Mouse (Mus musculus) embryo, embryonic 11 days (tissue): ENCODE results near the gene Lce1e.
"Not testable (repeated sequence)": the region's sequence is repeated elsewhere in the genome, so short reads cannot be mapped to it uniquely, and the experiment has no call there.

Experiments used
- DNase-seq: peaks from one replicate; pipeline ENCODE4 v3.0.0-alpha.2; 2015

The Lce1e gene

GRCm38 (mm10) chr3:92708974-92709373 lies at the start of gene Lce1e:
Gene Lce1e, minus strand, starts transcription at chr3:92709074.
- DNase-seq: no peak

GRCm38 (mm10) chr3:92753197-92753596 lies 44.3 kb upstream of the Lce1e start:
- peak; percentile 2 for DNase-seq

DNA sequence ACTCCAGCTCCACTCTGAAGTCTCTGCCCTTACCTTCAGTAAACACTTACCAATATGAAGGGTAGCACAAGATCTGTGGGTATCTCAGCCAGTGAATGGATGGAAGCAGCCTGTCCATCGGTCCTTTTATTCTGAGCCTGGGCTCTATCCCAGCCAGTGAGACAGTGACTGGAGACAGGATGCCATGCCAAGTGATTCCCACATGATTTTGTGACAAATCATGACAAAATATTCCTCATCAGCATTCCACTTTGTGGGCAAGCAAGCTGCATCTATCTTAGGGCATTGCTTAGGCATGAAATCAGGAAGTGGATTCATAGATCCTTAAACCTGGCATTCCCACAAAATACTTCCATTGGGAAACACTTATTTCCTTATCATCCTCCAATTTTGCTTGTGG lies 43.4 kb upstream of the Lce1e start, which contains the start of gene Lce1g:
TSS of gene Lce1g (minus strand) at position 101 of the 400 bp plus-strand sequence.
- no peak for DNase-seq

DNA sequence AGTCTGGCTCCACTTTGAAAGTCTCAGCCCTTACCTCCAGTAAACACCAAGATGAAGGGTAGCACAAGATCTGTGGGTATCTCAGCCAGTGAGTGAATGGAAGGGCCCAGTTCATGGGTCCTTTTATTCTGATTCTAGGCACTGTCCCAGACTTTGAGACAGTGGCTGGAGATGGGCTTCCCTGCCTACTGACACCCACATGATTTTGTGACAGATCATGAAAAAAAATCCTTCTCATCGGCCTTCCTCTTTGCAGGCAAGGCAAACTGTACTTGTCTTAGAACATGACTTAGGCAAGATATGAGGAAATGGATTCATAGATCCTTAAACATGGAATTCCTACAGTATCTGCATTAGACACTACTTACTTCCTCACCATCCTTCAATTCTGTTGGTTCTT lies 30.1 kb upstream of the Lce1e start, which contains the start of gene Gm38119:
TSS of gene Gm38119 (minus strand) at position 101 of the 400 bp plus-strand sequence.
- DNase-seq: no peak

DNA sequence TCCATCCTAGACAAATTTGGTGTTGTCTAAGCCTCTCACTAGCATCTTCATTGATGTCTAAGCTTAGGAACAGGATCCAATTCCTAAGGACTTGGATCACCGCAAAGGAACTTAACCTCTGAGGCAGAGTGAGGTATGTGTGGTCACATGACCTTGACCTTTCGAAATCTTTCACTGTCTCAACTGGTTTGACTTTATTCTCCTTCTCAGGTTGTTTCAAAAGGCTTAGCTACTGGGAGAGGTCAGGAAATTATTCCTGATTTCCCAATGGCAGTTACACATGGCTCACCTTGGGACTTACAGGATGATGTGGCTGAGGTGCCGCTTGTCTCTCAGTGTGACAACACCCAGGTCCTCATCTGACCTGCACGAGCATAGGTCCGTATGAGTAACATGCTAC lies 13.8 kb upstream of the Lce1e start:
- DNase-seq: no peak

DNA sequence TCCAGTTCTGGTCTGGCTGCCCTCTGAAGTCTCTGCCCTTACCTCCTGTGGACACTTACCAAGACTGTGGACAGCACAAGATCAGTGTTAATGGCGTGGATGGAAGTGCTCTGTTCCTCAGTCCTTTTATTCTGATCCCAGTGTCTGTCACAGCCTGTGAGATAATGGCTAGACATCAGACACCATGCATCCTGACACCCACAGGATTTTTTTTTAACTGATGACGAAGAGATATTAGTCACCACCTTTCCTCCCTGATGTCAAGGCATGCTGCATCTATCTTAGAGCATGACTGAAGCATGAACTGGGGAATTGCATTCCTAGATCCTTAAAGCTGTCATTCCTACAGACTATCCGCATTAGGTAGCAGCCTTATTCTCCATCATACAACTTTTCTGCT lies 11.4 kb upstream of the Lce1e start, which contains the start of gene Lce1f:
TSS of gene Lce1f (minus strand) at position 101 of the 400 bp plus-strand sequence.
- no peak for DNase-seq

GRCm38 (mm10) chr3:92715122-92715521 lies 6.2 kb upstream of the Lce1e start:
- DNase-seq: no peak

DNA sequence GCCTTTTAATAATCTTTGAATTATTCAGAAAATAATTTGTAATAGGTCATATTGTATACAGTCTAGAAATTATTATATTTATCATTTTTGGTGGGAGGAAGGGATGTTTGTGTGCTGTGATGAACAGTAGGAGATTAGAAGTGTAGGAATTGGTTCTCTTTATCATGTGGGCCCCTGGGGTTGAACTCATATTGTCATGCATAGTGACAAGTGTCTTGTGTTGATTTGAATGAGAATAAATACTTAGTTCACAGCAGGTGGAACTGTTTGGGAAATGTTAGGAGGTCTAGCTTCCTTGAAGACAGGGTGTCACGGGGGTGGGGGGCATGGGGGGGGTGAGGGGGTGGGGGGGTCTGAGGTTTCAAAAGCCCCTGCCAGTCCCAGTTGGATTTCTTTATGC lies 14.3 kb downstream of the Lce1e start:
- DNase-seq: no peak

DNA sequence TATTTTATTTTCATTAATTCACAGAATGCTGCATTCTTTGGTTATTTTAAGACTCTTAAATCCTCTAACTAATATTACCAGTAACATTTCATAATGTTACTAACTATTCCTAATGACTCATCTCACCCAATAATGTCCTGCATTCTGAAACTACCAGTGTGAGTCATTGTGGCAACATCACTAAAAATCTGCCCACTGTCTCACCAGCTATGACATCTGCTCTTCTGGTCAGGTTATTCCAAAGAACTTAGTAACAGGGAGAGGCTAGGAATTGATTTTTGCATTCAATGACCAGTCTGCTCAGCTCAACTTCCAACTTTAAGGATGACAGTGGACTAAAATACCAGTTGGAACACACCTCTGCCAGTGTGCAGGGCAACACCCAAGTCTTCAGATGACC lies 17.2 kb downstream of the Lce1e start:
- DNase-seq: no peak

DNA sequence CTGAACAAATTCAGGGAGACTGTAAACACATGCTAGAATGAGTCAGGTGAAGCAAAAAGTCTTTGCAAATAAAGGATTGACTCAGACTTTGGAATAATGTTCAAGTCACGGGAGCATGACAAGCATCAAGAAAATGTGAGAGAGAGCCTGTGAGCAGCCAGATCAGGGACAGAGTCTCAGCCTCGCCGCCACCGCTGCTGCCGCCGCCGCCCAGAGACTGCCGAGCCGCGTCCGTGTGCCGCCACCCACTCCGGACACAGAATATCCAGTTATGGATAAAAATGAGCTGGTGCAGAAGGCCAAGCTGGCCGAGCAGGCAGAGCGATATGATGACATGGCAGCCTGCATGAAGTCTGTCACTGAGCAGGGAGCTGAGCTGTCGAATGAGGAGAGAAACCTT lies 19.7 kb downstream of the Lce1e start:
- not testable (repeated sequence) for DNase-seq

DNA sequence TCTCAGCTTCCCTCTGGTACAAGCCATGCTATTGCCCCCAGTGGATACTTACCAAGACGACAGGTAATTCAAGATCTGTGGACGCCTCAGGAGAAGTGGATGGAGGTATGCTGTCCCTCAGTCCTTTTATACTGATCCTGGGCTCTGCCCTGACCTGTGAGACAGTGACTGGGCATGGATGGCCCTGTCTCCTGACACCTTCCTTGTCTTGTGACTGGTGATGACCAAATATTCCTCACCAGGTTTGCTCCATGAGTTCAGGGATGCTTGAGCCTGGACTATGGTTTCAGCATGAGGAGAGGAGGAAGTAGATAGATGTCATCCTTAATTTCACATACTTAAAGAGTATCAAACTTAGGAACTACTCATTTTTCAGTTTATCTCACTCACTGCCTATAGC lies 21.8 kb downstream of the Lce1e start, which contains the start of gene Lce1d:
TSS of gene Lce1d (minus strand) at position 101 of the 400 bp plus-strand sequence.
- DNase-seq: no peak

GRCm38 (mm10) chr3:92678947-92679346 lies 29.9 kb downstream of the Lce1e start, which contains the start of gene Lce1c:
Gene Lce1c, plus strand, starts transcription at chr3:92679247.
- DNase-seq: no peak

DNA sequence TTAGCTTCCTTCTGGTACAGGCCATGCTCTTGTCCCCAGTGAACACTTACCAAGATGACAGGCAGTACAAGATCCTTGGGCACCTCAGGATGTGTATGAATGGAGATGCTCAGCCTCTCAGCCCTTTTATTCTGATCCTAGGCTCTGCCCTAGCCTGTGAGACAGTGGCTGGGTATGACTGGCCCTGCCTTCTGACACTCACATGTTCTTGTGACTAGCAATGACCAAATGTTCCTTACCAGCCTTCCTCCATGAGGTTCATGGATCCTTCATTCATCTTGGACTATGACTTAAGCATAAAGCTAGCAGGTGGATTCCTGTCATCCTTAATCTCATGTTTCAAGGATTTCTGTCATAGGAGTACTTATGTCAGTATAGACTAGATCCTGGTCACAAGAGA lies 38.7 kb downstream of the Lce1e start, which contains the start of gene Lce1a2:
TSS of gene Lce1a2 (minus strand) at position 101 of the 400 bp plus-strand sequence.
- no peak for DNase-seq
